Mouse (Mus musculus) thymus, adult 2 months (tissue): ENCODE measurements at regions not wholly inside any gene's neighbourhood (a gene's known extent, or its start where the extent isn't known, plus 50 kb on each side); places are given as distances from the start of the nearest gene placed in this dataset.

Source experiments
- DNase-seq: peaks from one replicate; pipeline ENCODE4 v3.0.0; 2021
- H3K27ac ChIP-seq: fragments of 200-500 bp; 2 replicates; pipeline ENCODE4 v1.5.1; 2012; ENCODE audit warnings: low read length, control low read depth; ENCODE audit not compliant: control insufficient read depth, insufficient read depth
- H3K27me3 ChIP-seq: fragments of 200-500 bp; 2 replicates; pipeline ENCODE4 v1.6.1; 2012; ENCODE audit warnings: mild to moderate bottlenecking, low read length, moderate library complexity, mixed read lengths; ENCODE audit not compliant: control insufficient read depth, insufficient read depth
- H3K36me3 ChIP-seq: fragments of 200-500 bp; 2 replicates; pipeline ENCODE4 v1.6.1; 2012; ENCODE audit warnings: mild to moderate bottlenecking, low read length, moderate library complexity; ENCODE audit not compliant: control insufficient read depth, insufficient read depth
- H3K4me1 ChIP-seq: fragments of 200-500 bp; replicated peaks from 2 replicates; pipeline ENCODE4 v1.6.1; 2012; ENCODE audit warnings: low read length; ENCODE audit not compliant: control insufficient read depth, insufficient read depth
- H3K4me3 ChIP-seq: fragments of 200-500 bp; 2 replicates; pipeline ENCODE4 v1.5.1; 2012; ENCODE audit warnings: mild to moderate bottlenecking, low read length, control low read depth, moderate library complexity; ENCODE audit not compliant: control insufficient read depth, insufficient read depth
- CTCF ChIP-seq: fragments of 200-500 bp; IDR thresholded peaks from 2 replicates; pipeline ENCODE4 v1.5.1; 2012; ENCODE audit warnings: mild to moderate bottlenecking, control low read depth, low read length, moderate library complexity, borderline replicate concordance; ENCODE audit not compliant: control insufficient read depth, poor library complexity, insufficient read depth; ENCODE audit errors: extremely low read depth
- POLR2A ChIP-seq: fragments of 200-500 bp; IDR thresholded peaks from 2 replicates; pipeline ENCODE4 v1.6.1; 2012; ENCODE audit warnings: mild to moderate bottlenecking, low read length, control low read depth, moderate library complexity; ENCODE audit not compliant: control insufficient read depth, poor library complexity, insufficient read depth; ENCODE audit errors: extremely low read depth
- whole genome bisulfite sequencing: fragments of 180-500 bp; shearing (Covaris S2); methylation state at CpG from one replicate; pipeline ENCODE4 v1.1.7; 2018; 5-methylcytosine and 5-hydroxymethylcytosine counted together

- no peaks in the 10 kb centered on the region for H3K4me1 ChIP-seq
- TF ChIP-seq CTCF = no peak
- no peak for TF ChIP-seq POLR2A
- H3K4me3 ChIP-seq = no peak overlapping the region
- H3K27me3 ChIP-seq = no peaks in the 10 kb centered on the region
- H3K27ac ChIP-seq = no peak overlapping the region
- H3K36me3 ChIP-seq = no peaks in the 10 kb centered on the region
- 89% methylated on average over 3 of the region's 3 CpGs for WGBS
- no peak for DNase-seq
Observed at GRCm38 (mm10) chr3:39062415-39062814, 175.7 kb downstream of the Fat4 start.

- H3K27ac ChIP-seq = no peak overlapping the region
- no peak overlapping the region for H3K4me3 ChIP-seq
- no peak for TF ChIP-seq CTCF
- no peak for TF ChIP-seq POLR2A
- WGBS = 86% methylated on average over 6 of the region's 6 CpGs
- DNase-seq = no peak
- no peaks in the 10 kb centered on the region for H3K27me3 ChIP-seq
- H3K4me1 ChIP-seq = no peaks in the 10 kb centered on the region
- H3K36me3 ChIP-seq = no peaks in the 10 kb centered on the region
Observed at GRCm38 (mm10) chr3:39065457-39065856, 178.7 kb downstream of the Fat4 start.

DNA sequence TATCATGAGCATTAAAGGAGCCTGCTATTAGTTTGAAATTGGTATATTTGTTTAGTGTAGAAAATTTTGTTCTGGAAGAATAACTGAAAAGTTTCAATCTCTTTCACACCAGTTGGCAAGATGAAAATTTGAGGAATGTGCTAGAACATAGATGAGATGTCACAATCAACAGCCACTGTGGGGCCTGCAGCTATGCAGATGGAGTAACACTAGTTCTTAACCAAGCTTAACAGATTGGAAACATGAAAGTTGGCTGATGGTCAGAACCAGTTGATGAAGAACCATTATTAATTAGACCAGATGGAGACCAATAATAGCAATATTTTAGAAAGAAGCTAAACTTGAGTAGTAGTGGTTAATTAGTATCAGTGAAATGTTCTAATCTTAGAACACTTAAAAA lies 182.3 kb downstream of the Fat4 start:
- Histone ChIP-seq H3K27me3 (no peaks in the 10 kb centered on the region), H3K36me3 (no peaks in the 10 kb centered on the region), H3K27ac (no peak overlapping the region), H3K4me1 (no peaks in the 10 kb centered on the region), H3K4me3 (no peak overlapping the region)
- TF ChIP-seq CTCF (no peak), POLR2A (no peak)
- DNase-seq = no peak

DNA sequence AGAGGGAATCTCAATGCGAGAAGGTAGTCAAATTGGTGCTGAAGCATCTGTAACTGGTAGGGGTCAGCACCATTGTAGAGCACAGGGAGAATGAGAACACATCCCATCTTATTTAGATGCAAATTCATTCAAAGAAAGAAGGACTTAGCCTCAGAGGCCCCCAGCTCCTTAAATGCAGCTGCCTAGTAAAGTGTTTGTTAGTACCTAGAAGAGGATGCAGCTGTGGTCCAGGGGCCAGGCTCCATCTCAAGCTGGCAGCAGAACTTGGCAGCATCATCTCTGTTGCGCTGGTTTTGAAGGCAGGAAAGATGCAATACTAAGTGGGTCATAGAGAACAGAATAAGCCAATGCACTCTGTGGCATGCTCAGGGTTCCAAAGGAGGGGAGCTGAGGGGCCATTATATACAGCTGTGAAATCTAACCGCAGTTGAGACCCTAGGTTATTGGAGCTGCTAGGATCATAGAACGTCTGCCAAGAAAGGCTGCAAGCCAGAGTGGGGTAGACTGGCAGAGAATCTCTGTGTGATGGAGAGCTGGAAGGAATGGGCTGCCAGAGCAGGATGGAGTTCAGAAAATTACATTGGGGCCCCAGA lies 196.0 kb downstream of the Fat4 start:
- no peak for DNase-seq
- Histone ChIP-seq H3K4me1 (no peaks in the 10 kb centered on the region), H3K36me3 (no peaks in the 10 kb centered on the region), H3K27ac (no peak overlapping the region), H3K4me3 (no peak overlapping the region), H3K27me3 (no peaks in the 10 kb centered on the region)
- WGBS = 92% methylated on average over 4 of the region's 4 CpGs
- TF ChIP-seq POLR2A (no peak), CTCF (no peak)

- WGBS = 91% methylated on average over 4 of the region's 4 CpGs
- Histone ChIP-seq H3K27me3 (no peaks in the 10 kb centered on the region), H3K4me3 (no peak overlapping the region), H3K27ac (no peak overlapping the region), H3K4me1 (no peaks in the 10 kb centered on the region), H3K36me3 (no peaks in the 10 kb centered on the region)
- no peak for TF ChIP-seq CTCF
- TF ChIP-seq POLR2A = no peak
- DNase-seq = no peak
Observed at GRCm38 (mm10) chr3:39088948-39089347, 202.2 kb downstream of the Fat4 start.

- no peaks in the 10 kb centered on the region for H3K36me3 ChIP-seq
- H3K27me3 ChIP-seq = no peaks in the 10 kb centered on the region
- 84% methylated on average over 3 of the region's 3 CpGs for WGBS
- H3K4me3 ChIP-seq = no peak overlapping the region
- TF ChIP-seq CTCF = no peak
- TF ChIP-seq POLR2A = no peak
- H3K4me1 ChIP-seq = no peaks in the 10 kb centered on the region
- DNase-seq = no peak
- no peak overlapping the region for H3K27ac ChIP-seq
Observed at GRCm38 (mm10) chr3:39102324-39102723, 215.6 kb downstream of the Fat4 start.
